ENCODE assay signal across 34 mouse cellular contexts in the genomic region with DNA sequence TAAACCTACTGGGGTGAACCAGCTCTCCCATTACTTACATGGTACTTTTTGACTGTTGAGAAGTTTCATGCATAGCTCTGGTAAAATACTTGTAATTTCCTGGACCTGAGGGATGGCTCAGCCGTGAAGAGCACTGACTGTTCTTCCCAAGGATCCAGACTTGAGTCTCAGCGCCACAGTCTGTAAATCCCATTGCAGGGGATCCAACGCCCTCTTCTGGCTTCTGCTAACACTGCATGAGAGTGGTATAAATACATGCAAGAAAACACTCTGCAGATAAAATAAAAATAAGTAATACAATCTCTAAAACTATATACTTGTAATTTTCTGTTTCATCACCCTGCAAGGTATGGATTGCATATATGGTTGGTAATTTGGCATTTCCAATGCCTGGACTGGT. TPM values are rescaled to one million over a fixed set of nuclear protein-coding genes. Genes with fewer than 3 reads are reported as not detected.
DNase-seq lines count a peak whose midpoint lies in the region; ATAC-seq and TF ChIP-seq lines count a peak whose summit lies in the region.
"Had no signal": no experiment of that assay in that cellular context is flagged by ENCODE, and none has a peak within 500 bp of the region (broad histone marks: within the 10 kb centered on the region; RNA-seq: fewer than 3 reads in every experiment).

No protein-coding gene starts in this region.

- POLR2A ChIA-PET in Patski (lab: Charles Lee), result no interaction called here

- H3K4me3 ChIP-seq in gastrocnemius, adult 2 months, result no peak overlapping the region
- H3K4me3 ChIP-seq in layer of hippocampus, adult 2 months, result no peak overlapping the region
- H3K4me3 ChIP-seq in E14TG2a.4 (replicated peaks; ENCODE audit: low read length), result no peak overlapping the region
- H3K4me3 ChIP-seq: embryonic facial prominence, embryonic 10.5 days; embryonic facial prominence, embryonic 15.5 days; forebrain, embryonic 12.5 days; heart, embryonic 12.5 days; hindbrain, embryonic 10.5 days; intestine, embryonic 15.5 days; limb, embryonic 15.5 days; midbrain, embryonic 12.5 days; neural tube, embryonic 13.5 days had no signal

- no peak for DNase-seq in gastrocnemius, adult 2 months
- no peak for DNase-seq in gastrocnemius, adult 18-20 months (ENCODE audit: low spot score)
- DNase-seq in layer of hippocampus, adult 2 months (ENCODE audit: low spot score in 2 of 2), result no peak
- no peak for DNase-seq in layer of hippocampus, adult 8-10 months (ENCODE audit: low spot score in 2 of 2)
- DNase-seq in Patski (ENCODE audit: low read depth, low spot score), result no peak
- DNase-seq in left cerebral cortex, adult 18-20 months (ENCODE audit: low spot score in 2 of 2), result no peak
- DNase-seq in ovary, postnatal 14 days (ENCODE audit: low spot score), result no peak
- DNase-seq: adrenal gland, adult 2 months; adrenal gland, postnatal 36 days; cerebellum, adult 18-20 months; cerebellum, postnatal 25 days; gastrocnemius, postnatal 36 days; heart, adult 18-20 months; kidney, adult 8-10 months; kidney, postnatal 14 days; left cerebral cortex, postnatal 4 days; lung, postnatal 36 days; retina, postnatal 1 day; spleen, adult 18-20 months; thymus, adult 18-20 months; thymus, postnatal 25 days had no signal

- ATAC-seq in Patski, result no peak
- ATAC-seq: activated CD4-positive, CD25-positive, alpha-beta regulatory T cell, adult 4 months; hindbrain, embryonic 16.5 days; intestine, embryonic 15.5 days had no signal

- H3K36me3 ChIP-seq in E14TG2a.4 (ENCODE audit: insufficient read depth, low read length), result no peaks in the 10 kb centered on the region
- H3K36me3 ChIP-seq: embryonic facial prominence, embryonic 10.5 days; embryonic facial prominence, embryonic 15.5 days; forebrain, embryonic 12.5 days; G1E; heart, embryonic 12.5 days; hindbrain, embryonic 10.5 days; intestine, embryonic 15.5 days; limb, embryonic 15.5 days; midbrain, embryonic 12.5 days; neural tube, embryonic 13.5 days had no signal

- peaks cover 44% of the 10 kb centered on the region for H3K4me1 ChIP-seq in E14TG2a.4 (replicated peaks; ENCODE audit: low read depth, low read length)
- H3K4me1 ChIP-seq: embryonic facial prominence, embryonic 15.5 days; forebrain, embryonic 12.5 days; intestine, embryonic 15.5 days; limb, embryonic 15.5 days; midbrain, embryonic 12.5 days; neural tube, embryonic 13.5 days had no signal

- in situ Hi-C loops in Patski (cut with MboI; ENCODE audit: low pct_unique_long_range_greater_than_20kb), result no loop called here

- H3K27ac ChIP-seq in gastrocnemius, adult 2 months, result no peak overlapping the region
- H3K27ac ChIP-seq in layer of hippocampus, adult 2 months, result no peak overlapping the region
- H3K27ac ChIP-seq: embryonic facial prominence, embryonic 10.5 days; embryonic facial prominence, embryonic 15.5 days; forebrain, embryonic 12.5 days; hindbrain, embryonic 10.5 days; intestine, embryonic 15.5 days; limb, embryonic 15.5 days; midbrain, embryonic 12.5 days; neural tube, embryonic 13.5 days had no signal

- peak; percentile 28; the same call in 1 of the 2 replicates for TF ChIP-seq CTCF in gastrocnemius, adult 2 months (IDR thresholded peaks at IDR 0.05)
- peak; percentile 37 for TF ChIP-seq CTCF in layer of hippocampus, adult 2 months (conservative IDR thresholded peaks at IDR 0.05)
- TF ChIP-seq CTCF in E14TG2a.4 (conservative IDR thresholded peaks at IDR 0.05; ENCODE audit: low read length) (peak; percentile 76), Patski (IDR thresholded peaks at IDR 0.05) (peak; percentile 39)

- intact Hi-C loops in gastrocnemius, adult 2 months (cut with DNase I), result no loop called here

- CTCF ChIA-PET in Patski (lab: Charles Lee), result no interaction called here

- peaks cover 24% of the 10 kb centered on the region for H3K27me3 ChIP-seq in E14TG2a.4 (ENCODE audit: insufficient read depth, low read length)
- H3K27me3 ChIP-seq in Patski, result peaks cover 17% of the 10 kb centered on the region
- H3K27me3 ChIP-seq: embryonic facial prominence, embryonic 15.5 days; heart, embryonic 12.5 days; intestine, embryonic 15.5 days; midbrain, embryonic 12.5 days had no signal

- no peaks in the 10 kb centered on the region for H3K9me3 ChIP-seq in E14TG2a.4 (ENCODE audit: low read length)
- H3K9me3 ChIP-seq: embryonic facial prominence, embryonic 10.5 days; embryonic facial prominence, embryonic 15.5 days; forebrain, embryonic 12.5 days; G1E; heart, embryonic 12.5 days; hindbrain, embryonic 10.5 days; intestine, embryonic 15.5 days; limb, embryonic 15.5 days; midbrain, embryonic 12.5 days; neural tube, embryonic 13.5 days had no signal

RNA-seq across cellular contexts. Expression of a gene that starts 10.4 kb away (rescaled TPM):
- total RNA-seq in gastrocnemius, adult 2 months (2021), result 10 to 100 TPM; 22.5 to 26.3 TPM
- total RNA-seq in gastrocnemius, adult 18-20 months (2021), result 10 to 100 TPM; 21.7 to 23.7 TPM
- 10 to 100 TPM; 27.4 to 29.4 TPM for total RNA-seq in layer of hippocampus, adult 2 months (2021)
- total RNA-seq in layer of hippocampus, adult 8-10 months (2022), result 10 to 100 TPM; 16.3 to 26.0 (median 20.2) TPM
- polyA plus RNA-seq in Patski (2021), result 0.15 TPM
- total RNA-seq in left cerebral cortex, adult 18-20 months (2021), result 1 to 10 TPM; 4.9 to 5.6 TPM

RNA-seq across cellular contexts. Expression of a gene that starts 22.3 kb away (rescaled TPM):
- 10 to 100 TPM; 18.0 to 24.5 TPM for total RNA-seq in gastrocnemius, adult 2 months (2021)
- total RNA-seq in gastrocnemius, adult 18-20 months (2021), result 10 to 100 TPM; 19.6 to 21.2 TPM
- 10 to 100 TPM; 29.0 to 30.3 TPM for total RNA-seq in layer of hippocampus, adult 2 months (2021)
- total RNA-seq in layer of hippocampus, adult 8-10 months (2022), result 10 to 100 TPM; 29.4 to 35.6 (median 30.6) TPM
- 15.0 TPM for polyA plus RNA-seq in Patski (2021)
- total RNA-seq in left cerebral cortex, adult 18-20 months (2021), result 10 to 100 TPM; 25.9 to 27.0 TPM
